Mouse (Mus musculus): ENCODE measurements around the gene Olfr1023. TPM values are rescaled to one million over a fixed set of nuclear protein-coding genes. Genes with fewer than 3 reads are reported as not detected.

The Olfr1023 gene
- polyA plus RNA-seq (2012; rRNA removed): not detected in 2 replicates

GRCm38 (mm10) chr2:85885340-85885739, at the start of gene Olfr1023:
Gene Olfr1023, plus strand, starts transcription at chr2:85885640.

GRCm38 (mm10) chr2:85845383-85845782, 40.1 kb upstream of the Olfr1023 start, which contains the start of gene Olfr1019:
Gene Olfr1019, minus strand, starts transcription at chr2:85845483.

GRCm38 (mm10) chr2:85846730-85847129, 38.7 kb upstream of the Olfr1023 start, which contains the start of gene Olfr1020:
Gene Olfr1020, plus strand, starts transcription at chr2:85847030.

GRCm38 (mm10) chr2:85868294-85868693, 17.1 kb upstream of the Olfr1023 start, which contains the start of gene Olfr1022:
Gene Olfr1022, plus strand, starts transcription at chr2:85868594.

GRCm38 (mm10) chr2:85904952-85905351, 19.5 kb downstream of the Olfr1023 start, which contains the start of gene Olfr1024:
Gene Olfr1024, minus strand, starts transcription at chr2:85905052.

GRCm38 (mm10) chr2:85914893-85915292, 29.5 kb downstream of the Olfr1023 start, which contains the start of gene Olfr1025-ps1:
Gene Olfr1025-ps1, plus strand, starts transcription at chr2:85915193.

GRCm38 (mm10) chr2:85921258-85921657, 35.8 kb downstream of the Olfr1023 start, which contains the start of gene Olfr1026:
Gene Olfr1026, plus strand, starts transcription at chr2:85921558.

Other genes starting within 250 kb of the Olfr1023 start
- not detected in 2 replicates for gene Olfr1002, start 234.9 kb upstream of the Olfr1023 start, polyA plus RNA-seq (2012; rRNA removed)
- not detected in 2 replicates for gene Olfr154, start 221.2 kb upstream of the Olfr1023 start, polyA plus RNA-seq (2012; rRNA removed)
- not detected in 2 replicates for gene Olfr1006, start 206.9 kb upstream of the Olfr1023 start, polyA plus RNA-seq (2012; rRNA removed)
- not detected in 2 replicates for gene Olfr1008, start 196.2 kb upstream of the Olfr1023 start, polyA plus RNA-seq (2012; rRNA removed)
- gene Olfr1009, start 170.2 kb upstream of the Olfr1023 start, polyA plus RNA-seq (2012; rRNA removed): not detected in 2 replicates
- gene Olfr1012, start 122.9 kb upstream of the Olfr1023 start, polyA plus RNA-seq (2012; rRNA removed): not detected in 2 replicates
- gene Olfr1013, start 118.5 kb upstream of the Olfr1023 start, polyA plus RNA-seq (2012; rRNA removed): not detected in 2 replicates
- not detected in 2 replicates for gene Olfr1014, start 112.9 kb upstream of the Olfr1023 start, polyA plus RNA-seq (2012; rRNA removed)
- gene Olfr1015, start 103.6 kb upstream of the Olfr1023 start, polyA plus RNA-seq (2012; rRNA removed): not detected in 2 replicates
- not detected in 2 replicates for gene Olfr1016, start 83.1 kb upstream of the Olfr1023 start, polyA plus RNA-seq (2012; rRNA removed)
- gene Olfr1018, start 67.2 kb upstream of the Olfr1023 start, polyA plus RNA-seq (2012; rRNA removed): not detected in 2 replicates
- not detected in 2 replicates for gene Olfr1019, start 40.2 kb upstream of the Olfr1023 start, polyA plus RNA-seq (2012; rRNA removed)
- gene Olfr1020, start 38.6 kb upstream of the Olfr1023 start, polyA plus RNA-seq (2012; rRNA removed): not detected in 2 replicates
- not detected in 2 replicates for gene Olfr1022, start 17.0 kb upstream of the Olfr1023 start, polyA plus RNA-seq (2012; rRNA removed)
- gene Olfr1024, start 19.4 kb downstream of the Olfr1023 start, polyA plus RNA-seq (2012; rRNA removed): not detected in 2 replicates
- not detected in 2 replicates for gene Olfr1025-ps1, start 29.6 kb downstream of the Olfr1023 start, polyA plus RNA-seq (2012; rRNA removed)
- gene Olfr1026, start 35.9 kb downstream of the Olfr1023 start, polyA plus RNA-seq (2012; rRNA removed): not detected in 2 replicates
- not detected in 2 replicates for gene Olfr1028, start 64.8 kb downstream of the Olfr1023 start, polyA plus RNA-seq (2012; rRNA removed)
- not detected in 2 replicates for gene Olfr1029, start 88.3 kb downstream of the Olfr1023 start, polyA plus RNA-seq (2012; rRNA removed)
- gene Olfr1030, start 93.6 kb downstream of the Olfr1023 start, polyA plus RNA-seq (2012; rRNA removed): not detected in 2 replicates
- not detected in 2 replicates for gene Olfr1031, start 104.7 kb downstream of the Olfr1023 start, polyA plus RNA-seq (2012; rRNA removed)
- not detected in 2 replicates for gene Olfr1032, start 119.9 kb downstream of the Olfr1023 start, polyA plus RNA-seq (2012; rRNA removed)
- 3.3 and 3.4 TPM in 2 replicates for gene Olfr1033, start 135.0 kb downstream of the Olfr1023 start, polyA plus RNA-seq (2012; rRNA removed)
- 0.94 and 1.0 TPM in 2 replicates for gene Olfr1034, start 160.2 kb downstream of the Olfr1023 start, polyA plus RNA-seq (2012; rRNA removed)
- not detected in 2 replicates for gene Olfr1036, start 188.4 kb downstream of the Olfr1023 start, polyA plus RNA-seq (2012; rRNA removed)
- gene Olfr1037, start 201.7 kb downstream of the Olfr1023 start, polyA plus RNA-seq (2012; rRNA removed): not detected in 2 replicates